Mouse (Mus musculus): Measurements from ENCODE around the gene Def8. TPM values are rescaled to one million over a fixed set of nuclear protein-coding genes. Genes with fewer than 3 reads are reported as not detected.
"Not testable (repeated sequence)": the region's sequence is repeated elsewhere in the genome, so short reads cannot be mapped to it uniquely, and the experiment has no call there.

Def8 gene
- total and polyA plus RNA-seq, 2 experiments = 20.6 to 33.5 TPM

DNA sequence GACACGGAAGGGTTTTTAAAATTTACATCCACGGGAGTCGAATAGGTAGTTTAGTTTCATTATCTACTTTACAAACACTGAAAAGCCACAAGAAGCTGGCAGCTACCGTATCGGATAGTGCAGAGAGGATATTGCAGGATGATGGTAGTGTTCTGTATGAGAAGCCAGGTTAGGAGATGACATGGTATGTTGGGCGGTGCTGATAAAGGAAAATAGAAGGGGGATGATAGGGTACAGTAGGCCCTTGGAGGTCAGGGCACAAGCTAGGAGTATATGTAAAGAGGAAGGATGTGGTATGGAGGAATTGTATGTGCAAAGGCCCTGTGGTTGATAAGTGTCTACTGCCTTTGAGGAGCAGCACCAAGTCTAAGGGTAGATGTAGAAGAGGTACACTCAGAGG is 31.2 kb downstream of the Def8 start:
- peaks cover 33% of the 10 kb centered on the region for H3K36me3 ChIP-seq (ENCODE audit: control insufficient read depth, insufficient read depth, low read length)
- DNase-seq (ENCODE audit: extremely low read depth, low read depth, low spot score) = no peak
- no peak overlapping the region for H3K4me3 ChIP-seq (ENCODE audit: insufficient read depth, low read depth, low read length)
- H3K79me2 ChIP-seq (ENCODE audit: control insufficient read depth, insufficient read depth, low read length) = no peaks in the 10 kb centered on the region
- TF ChIP-seq CTCF (IDR thresholded peaks at IDR 0.05; ENCODE audit: low read depth, low read length) = no peak
- TF ChIP-seq POLR2A (IDR thresholded peaks at IDR 0.05; ENCODE audit: extremely low read depth, insufficient read depth, low read length) = no peak
- H3K9ac ChIP-seq (ENCODE audit: low read depth, low read length) = no peak overlapping the region
- no peak overlapping the region for H3K27ac ChIP-seq (replicated peaks; ENCODE audit: insufficient read depth, low read depth, low read length)
- no peaks in the 10 kb centered on the region for H3K27me3 ChIP-seq (ENCODE audit: control insufficient read depth, insufficient read depth, low read length)
- no peaks in the 10 kb centered on the region for H3K4me1 ChIP-seq (ENCODE audit: control insufficient read depth, insufficient read depth, low read length)
- WGBS = 97% methylated on average over 6 of the region's 6 CpGs

DNA sequence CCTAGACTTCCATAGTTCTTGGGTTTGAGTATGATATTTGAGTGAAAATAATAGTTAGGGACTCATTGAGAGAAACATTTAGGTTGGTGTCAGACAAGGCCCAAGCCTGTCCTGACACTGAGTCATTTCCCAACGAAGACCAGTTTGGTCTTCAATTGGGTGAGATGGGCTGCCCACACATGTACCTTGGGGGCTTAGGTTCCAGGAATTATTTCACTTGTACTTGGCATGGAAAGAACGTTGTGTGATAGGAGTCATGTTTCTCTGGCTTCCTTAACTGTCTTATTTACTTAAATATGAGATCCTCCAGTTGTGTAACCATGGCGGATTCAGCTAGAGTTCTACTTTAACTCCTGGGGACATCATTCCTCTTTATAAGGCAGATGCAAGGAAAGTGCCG is 40.3 kb downstream of the Def8 start:
- H3K36me3 ChIP-seq (ENCODE audit: control insufficient read depth, insufficient read depth, low read length) = peaks cover 11% of the 10 kb centered on the region
- no peak overlapping the region for H3K27ac ChIP-seq (replicated peaks; ENCODE audit: insufficient read depth, low read depth, low read length)
- no peak for DNase-seq (ENCODE audit: extremely low read depth, low read depth, low spot score)
- H3K4me3 ChIP-seq (ENCODE audit: insufficient read depth, low read depth, low read length) = no peak overlapping the region
- 86% methylated on average over 4 of the region's 4 CpGs for WGBS
- peaks cover 4% of the 10 kb centered on the region for H3K4me1 ChIP-seq (ENCODE audit: control insufficient read depth, insufficient read depth, low read length)
- no peaks in the 10 kb centered on the region for H3K27me3 ChIP-seq (ENCODE audit: control insufficient read depth, insufficient read depth, low read length)
- TF ChIP-seq POLR2A (IDR thresholded peaks at IDR 0.05; ENCODE audit: extremely low read depth, insufficient read depth, low read length) (no peak), CTCF (IDR thresholded peaks at IDR 0.05; ENCODE audit: low read depth, low read length) (no peak)
- no peak overlapping the region for H3K9ac ChIP-seq (ENCODE audit: low read depth, low read length)
- no peaks in the 10 kb centered on the region for H3K79me2 ChIP-seq (ENCODE audit: control insufficient read depth, insufficient read depth, low read length)

DNA sequence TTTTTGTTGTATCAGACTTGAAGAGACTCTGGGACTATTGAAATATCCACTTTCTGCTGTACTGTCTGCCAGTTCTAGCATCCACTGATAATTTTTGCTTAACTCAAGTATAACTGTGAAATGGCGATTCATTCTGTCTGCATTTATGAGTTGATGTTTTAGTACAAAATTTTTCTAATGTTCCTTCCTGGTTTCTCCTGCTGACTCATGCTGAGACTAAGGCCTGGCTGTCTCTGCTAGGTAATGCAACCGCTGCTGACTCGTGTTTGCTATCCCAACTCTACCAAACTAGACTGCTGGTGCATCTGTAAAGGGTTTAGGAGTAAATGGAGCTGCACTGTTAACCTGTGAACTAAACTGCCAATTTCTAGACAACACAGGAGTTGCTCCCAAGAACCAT is 44.1 kb downstream of the Def8 start:
- Histone ChIP-seq H3K4me3 (ENCODE audit: insufficient read depth, low read depth, low read length) (no peak overlapping the region), H3K36me3 (ENCODE audit: control insufficient read depth, insufficient read depth, low read length) (0 out of 2 replicates have a peak, but pooled peaks cover 1% of the 10 kb centered on the region), H3K27me3 (ENCODE audit: control insufficient read depth, insufficient read depth, low read length) (no peaks in the 10 kb centered on the region), H3K79me2 (ENCODE audit: control insufficient read depth, insufficient read depth, low read length) (no peaks in the 10 kb centered on the region), H3K27ac (replicated peaks; ENCODE audit: insufficient read depth, low read depth, low read length) (no peak overlapping the region), H3K9ac (ENCODE audit: low read depth, low read length) (no peak overlapping the region), H3K4me1 (ENCODE audit: control insufficient read depth, insufficient read depth, low read length) (peaks cover 4% of the 10 kb centered on the region)
- WGBS = 69% methylated on average over 3 of the region's 3 CpGs
- DNase-seq (ENCODE audit: extremely low read depth, low read depth, low spot score) = no peak
- TF ChIP-seq CTCF (IDR thresholded peaks at IDR 0.05; ENCODE audit: low read depth, low read length) (no peak), POLR2A (IDR thresholded peaks at IDR 0.05; ENCODE audit: extremely low read depth, insufficient read depth, low read length) (no peak)

DNA sequence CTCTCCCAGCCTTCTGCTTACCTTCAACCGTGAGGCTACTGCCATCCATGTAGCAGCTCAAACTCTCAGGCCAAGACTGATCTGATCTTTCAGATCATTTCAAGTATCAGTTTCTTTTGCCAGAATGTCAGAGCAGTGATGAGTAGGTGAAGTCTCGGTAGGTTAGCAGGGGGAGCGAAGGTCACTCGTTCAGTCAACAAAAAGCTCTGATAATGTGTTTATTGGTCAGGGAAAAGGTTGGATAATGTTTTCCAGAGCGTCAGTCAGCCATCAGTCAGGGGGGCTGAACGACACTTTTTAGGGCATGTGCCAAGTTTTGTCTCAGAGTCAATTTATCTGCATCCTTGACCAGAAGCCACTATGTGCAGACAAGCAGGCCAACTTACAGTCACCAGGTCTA is 49.7 kb downstream of the Def8 start:
- not testable (repeated sequence) for H3K27me3 ChIP-seq (ENCODE audit: control insufficient read depth, insufficient read depth, low read length); H3K79me2 ChIP-seq (ENCODE audit: control insufficient read depth, insufficient read depth, low read length); H3K4me3 ChIP-seq (ENCODE audit: insufficient read depth, low read depth, low read length); H3K36me3 ChIP-seq (ENCODE audit: control insufficient read depth, insufficient read depth, low read length)
- H3K27ac ChIP-seq (replicated peaks; ENCODE audit: insufficient read depth, low read depth, low read length) = peak overlapping the region; percentile 72
- peak overlapping the region; percentile 34; the same call in 1 of the 2 replicates for H3K9ac ChIP-seq (ENCODE audit: low read depth, low read length)
- 16% methylated on average over 6 of the region's 6 CpGs for WGBS
- peak; percentile 88 for DNase-seq (ENCODE audit: extremely low read depth, low read depth, low spot score)
- H3K4me1 ChIP-seq (ENCODE audit: control insufficient read depth, insufficient read depth, low read length) = peaks cover 14% of the 10 kb centered on the region

DNA sequence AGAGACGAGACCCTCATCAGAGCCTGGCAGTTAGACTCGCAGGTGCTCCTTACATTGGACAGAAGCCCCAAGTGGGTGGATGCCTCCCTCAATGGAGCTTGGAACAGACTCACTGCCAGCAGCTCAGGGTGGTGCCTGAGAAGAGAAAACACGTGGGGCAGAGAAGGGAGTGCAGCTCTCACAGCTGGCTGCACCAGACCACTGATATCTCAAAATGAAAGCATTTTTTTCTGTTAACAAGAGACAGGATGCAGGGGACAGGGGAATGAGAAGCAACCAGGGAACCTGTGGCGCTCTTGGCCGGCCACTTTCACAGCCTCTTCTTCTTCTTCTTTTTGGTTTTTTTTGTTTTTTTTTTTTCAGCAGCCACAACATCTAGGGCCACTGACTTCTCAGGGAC is 51.2 kb downstream of the Def8 start:
- H3K36me3 ChIP-seq (ENCODE audit: control insufficient read depth, insufficient read depth, low read length); H3K9ac ChIP-seq (ENCODE audit: low read depth, low read length); H3K27ac ChIP-seq (replicated peaks; ENCODE audit: insufficient read depth, low read depth, low read length); H3K4me3 ChIP-seq (ENCODE audit: insufficient read depth, low read depth, low read length); DNase-seq (ENCODE audit: extremely low read depth, low read depth, low spot score); H3K27me3 ChIP-seq (ENCODE audit: control insufficient read depth, insufficient read depth, low read length): not testable (repeated sequence)
- peaks cover 20% of the 10 kb centered on the region for H3K4me1 ChIP-seq (ENCODE audit: control insufficient read depth, insufficient read depth, low read length)
- peaks cover 12% of the 10 kb centered on the region; the same call in 1 of the 2 replicates for H3K79me2 ChIP-seq (ENCODE audit: control insufficient read depth, insufficient read depth, low read length)
- 63% methylated on average over 5 of the region's 5 CpGs for WGBS

DNA sequence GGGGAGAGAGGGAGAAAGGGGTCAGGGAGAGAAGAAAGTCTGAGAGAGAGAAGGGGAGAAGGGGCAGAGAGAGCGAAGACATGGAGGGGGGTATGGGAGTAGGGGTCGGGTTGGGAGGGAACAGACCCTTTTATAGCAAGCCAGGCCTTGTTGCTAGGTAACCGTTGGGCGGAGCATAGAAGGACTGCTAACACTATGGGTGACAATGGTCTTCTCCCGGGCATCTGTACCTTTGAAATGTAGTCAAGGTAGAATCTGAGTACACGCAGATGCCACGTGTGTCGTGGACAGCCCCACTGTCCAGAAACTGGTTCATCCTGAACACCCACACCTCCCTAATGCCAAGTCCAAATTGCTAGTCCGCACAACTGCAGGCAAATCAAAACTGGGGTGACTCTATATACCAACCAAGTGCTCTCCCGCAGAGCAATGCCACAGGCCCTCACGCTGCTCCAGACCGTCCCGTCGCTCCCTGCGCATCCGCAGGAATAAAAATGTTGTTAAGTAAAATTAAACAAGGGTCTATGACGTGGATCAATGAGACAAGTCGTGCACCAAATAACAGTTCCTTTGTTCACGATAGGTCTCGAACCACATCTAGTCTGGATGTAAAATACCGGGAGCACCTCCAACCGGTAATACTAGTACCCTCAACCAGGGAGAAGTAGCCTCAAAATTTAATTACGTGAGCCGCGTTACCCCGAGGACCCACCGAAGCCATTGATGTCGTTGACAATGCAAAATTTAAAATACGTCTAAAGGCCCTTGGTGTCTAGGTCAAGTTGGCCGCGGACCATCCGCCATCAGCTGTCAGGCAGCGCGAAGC is 53.8 kb downstream of the Def8 start:
- Histone ChIP-seq H3K36me3 (ENCODE audit: control insufficient read depth, insufficient read depth, low read length) (peaks cover 5% of the 10 kb centered on the region; the same call in 1 of the 2 replicates), H3K79me2 (ENCODE audit: control insufficient read depth, insufficient read depth, low read length) (peaks cover 12% of the 10 kb centered on the region; the same call in 1 of the 2 replicates), H3K27me3 (ENCODE audit: control insufficient read depth, insufficient read depth, low read length) (no peaks in the 10 kb centered on the region), H3K4me1 (ENCODE audit: control insufficient read depth, insufficient read depth, low read length) (peaks cover 20% of the 10 kb centered on the region), H3K27ac (replicated peaks; ENCODE audit: insufficient read depth, low read depth, low read length) (peak overlapping the region; percentile 37; the same call in 1 of the 2 replicates), H3K9ac (ENCODE audit: low read depth, low read length) (peak overlapping the region; percentile 66), H3K4me3 (ENCODE audit: insufficient read depth, low read depth, low read length) (peak overlapping the region; percentile 88)
- no peak for TF ChIP-seq POLR2A (IDR thresholded peaks at IDR 0.05; ENCODE audit: extremely low read depth, insufficient read depth, low read length)
- TF ChIP-seq CTCF (IDR thresholded peaks at IDR 0.05; ENCODE audit: low read depth, low read length) = no peak
- DNase-seq (ENCODE audit: extremely low read depth, low read depth, low spot score) = peak; percentile 54
- WGBS = 8% methylated on average over 34 of the region's 34 CpGs

All from liver, adult 2 months (tissue).